Mouse (Mus musculus) E14TG2a.4 (cell line): Measurements from ENCODE around the gene Trpm4.

Experiments used
- CTCF ChIP-seq: conservative IDR thresholded peaks from 2 replicates; pipeline ENCODE4 v1.5.1; 2014; ENCODE audit warnings: low read length
- NANOG ChIP-seq: IDR thresholded peaks from 2 replicates; pipeline ENCODE4 v1.6.1; 2014; ENCODE audit warnings: borderline replicate concordance, low read length, mixed read lengths
- POU5F1 ChIP-seq: IDR thresholded peaks from 2 replicates; pipeline ENCODE4 v1.6.1; 2014; ENCODE audit warnings: low read length, borderline replicate concordance

GRCm38 (mm10) chr7:45337469-45337868 is 3.9 kb upstream of the Trpm4 start:
- no peak for TF ChIP-seq CTCF
- no peak for TF ChIP-seq POU5F1
- no peak for TF ChIP-seq NANOG
